Mouse (Mus musculus): ENCODE measurements around the gene Pid1. TPM values are rescaled to one million over a fixed set of nuclear protein-coding genes. Genes with fewer than 3 reads are reported as not detected.

Gene Pid1
- polyA plus RNA-seq, 1 experiment from 2014 or later, result 15.8 TPM

GRCm38 (mm10) chr1:84278359-84279255 is 85.4 kb downstream of the Pid1 start:
- H3K9me3 ChIP-seq (ENCODE audit: control insufficient read depth, low read length), result no peaks in the 10 kb centered on the region
- TF ChIP-seq CTCF (IDR thresholded peaks at IDR 0.05; ENCODE audit: low read depth), result no peak

GRCm38 (mm10) chr1:84272951-84273350 is 91.0 kb downstream of the Pid1 start:
- WGBS, result 45% methylated on average over 4 of the region's 4 CpGs

More at GRCm38 (mm10) chr1:84278359-84279255, 85.4 kb downstream of the Pid1 start:
- Histone ChIP-seq H3K9ac (ENCODE audit: low read length) (no peak overlapping the region), H3K36me3 (ENCODE audit: control insufficient read depth, insufficient read depth, low read length) (no peaks in the 10 kb centered on the region), H3K4me1 (replicated peaks; ENCODE audit: control insufficient read depth, insufficient read depth) (no peaks in the 10 kb centered on the region), H3K27ac (replicated peaks) (no peak overlapping the region), H3K4me2 (replicated peaks; ENCODE audit: low read depth) (no peak overlapping the region), H3K4me3 (ENCODE audit: low read depth, low read length) (no peak overlapping the region), H3K27me3 (ENCODE audit: control insufficient read depth, insufficient read depth, low read length) (no peaks in the 10 kb centered on the region)
- ATAC-seq (ENCODE audit: low FRiP score, low TSS enrichment) (no peak), DNase-seq (ENCODE audit: low spot score) (no peak)
- 59% methylated on average over 7 of the region's 7 CpGs for WGBS

GRCm38 (mm10) chr1:84271712-84272200 is 92.2 kb downstream of the Pid1 start:
- no peak for DNase-seq (ENCODE audit: low spot score)
- ATAC-seq (ENCODE audit: low FRiP score, low TSS enrichment), result no peak
- H3K27me3 ChIP-seq (ENCODE audit: control insufficient read depth, insufficient read depth, low read length), result no peaks in the 10 kb centered on the region
- no peak overlapping the region for H3K27ac ChIP-seq (replicated peaks)
- H3K36me3 ChIP-seq (ENCODE audit: control insufficient read depth, insufficient read depth, low read length), result no peaks in the 10 kb centered on the region
- H3K4me2 ChIP-seq (replicated peaks; ENCODE audit: low read depth), result no peak overlapping the region
- WGBS, result 52% methylated on average over 2 of the region's 2 CpGs
- no peak overlapping the region for H3K4me3 ChIP-seq (ENCODE audit: low read depth, low read length)
- no peak for TF ChIP-seq CTCF (IDR thresholded peaks at IDR 0.05; ENCODE audit: low read depth)
- no peak for TF ChIP-seq EP300 (optimal IDR thresholded peaks at IDR 0.05)
- H3K4me1 ChIP-seq (replicated peaks; ENCODE audit: control insufficient read depth, insufficient read depth), result no peaks in the 10 kb centered on the region
- H3K9ac ChIP-seq (ENCODE audit: low read length), result no peak overlapping the region
- H3K9me3 ChIP-seq (ENCODE audit: control insufficient read depth, low read length), result no peaks in the 10 kb centered on the region

More at GRCm38 (mm10) chr1:84272951-84273350, 91.0 kb downstream of the Pid1 start:
- Histone ChIP-seq H3K36me3 (ENCODE audit: control insufficient read depth, insufficient read depth, low read length) (no peaks in the 10 kb centered on the region), H3K27ac (replicated peaks) (no peak overlapping the region), H3K9ac (ENCODE audit: low read length) (no peak overlapping the region), H3K9me3 (ENCODE audit: control insufficient read depth, low read length) (no peaks in the 10 kb centered on the region), H3K4me1 (replicated peaks; ENCODE audit: control insufficient read depth, insufficient read depth) (no peaks in the 10 kb centered on the region), H3K4me2 (replicated peaks; ENCODE audit: low read depth) (no peak overlapping the region), H3K4me3 (ENCODE audit: low read depth, low read length) (no peak overlapping the region), H3K27me3 (ENCODE audit: control insufficient read depth, insufficient read depth, low read length) (no peaks in the 10 kb centered on the region)
- TF ChIP-seq CTCF (IDR thresholded peaks at IDR 0.05; ENCODE audit: low read depth), result no peak
- no peak for TF ChIP-seq EP300 (optimal IDR thresholded peaks at IDR 0.05)
- ATAC-seq (ENCODE audit: low FRiP score, low TSS enrichment) (no peak), DNase-seq (ENCODE audit: low spot score) (no peak)

- Histone ChIP-seq H3K9ac (ENCODE audit: low read length) (no peak overlapping the region), H3K27me3 (ENCODE audit: control insufficient read depth, insufficient read depth, low read length) (no peaks in the 10 kb centered on the region), H3K4me1 (replicated peaks; ENCODE audit: control insufficient read depth, insufficient read depth) (no peaks in the 10 kb centered on the region), H3K27ac (replicated peaks) (no peak overlapping the region), H3K36me3 (ENCODE audit: control insufficient read depth, insufficient read depth, low read length) (no peaks in the 10 kb centered on the region), H3K9me3 (ENCODE audit: control insufficient read depth, low read length) (no peaks in the 10 kb centered on the region), H3K4me3 (ENCODE audit: low read depth, low read length) (no peak overlapping the region), H3K4me2 (replicated peaks; ENCODE audit: low read depth) (no peak overlapping the region)
- TF ChIP-seq CTCF (IDR thresholded peaks at IDR 0.05; ENCODE audit: low read depth), result no peak
- no peak for TF ChIP-seq EP300 (optimal IDR thresholded peaks at IDR 0.05)
- no peak for DNase-seq (ENCODE audit: low spot score)
- 88% methylated on average over 2 of the region's 2 CpGs for WGBS
- no peak for ATAC-seq (ENCODE audit: low FRiP score, low TSS enrichment)
These were observed 106.3 kb downstream of the Pid1 start for GRCm38 (mm10) chr1:84257656-84258055.

GRCm38 (mm10) chr1:84254361-84254760 is 109.6 kb downstream of the Pid1 start:
- Histone ChIP-seq H3K9me3 (ENCODE audit: control insufficient read depth, low read length) (no peaks in the 10 kb centered on the region), H3K4me2 (replicated peaks; ENCODE audit: low read depth) (no peak overlapping the region), H3K27me3 (ENCODE audit: control insufficient read depth, insufficient read depth, low read length) (no peaks in the 10 kb centered on the region), H3K4me1 (replicated peaks; ENCODE audit: control insufficient read depth, insufficient read depth) (no peaks in the 10 kb centered on the region), H3K36me3 (ENCODE audit: control insufficient read depth, insufficient read depth, low read length) (no peaks in the 10 kb centered on the region), H3K9ac (ENCODE audit: low read length) (no peak overlapping the region), H3K27ac (replicated peaks) (no peak overlapping the region), H3K4me3 (ENCODE audit: low read depth, low read length) (no peak overlapping the region)
- ATAC-seq (ENCODE audit: low FRiP score, low TSS enrichment) (no peak), DNase-seq (ENCODE audit: low spot score) (no peak)
- WGBS, result 49% methylated on average over 5 of the region's 5 CpGs
- no peak for TF ChIP-seq CTCF (IDR thresholded peaks at IDR 0.05; ENCODE audit: low read depth)
- TF ChIP-seq EP300 (optimal IDR thresholded peaks at IDR 0.05), result no peak

- Histone ChIP-seq H3K27me3 (ENCODE audit: control insufficient read depth, insufficient read depth, low read length) (no peaks in the 10 kb centered on the region), H3K4me2 (replicated peaks; ENCODE audit: low read depth) (no peak overlapping the region), H3K4me3 (ENCODE audit: low read depth, low read length) (no peak overlapping the region), H3K9me3 (ENCODE audit: control insufficient read depth, low read length) (no peaks in the 10 kb centered on the region), H3K27ac (replicated peaks) (no peak overlapping the region), H3K9ac (ENCODE audit: low read length) (no peak overlapping the region), H3K4me1 (replicated peaks; ENCODE audit: control insufficient read depth, insufficient read depth) (no peaks in the 10 kb centered on the region), H3K36me3 (ENCODE audit: control insufficient read depth, insufficient read depth, low read length) (no peaks in the 10 kb centered on the region)
- no peak for ATAC-seq (ENCODE audit: low FRiP score, low TSS enrichment)
- no peak for DNase-seq (ENCODE audit: low spot score)
- TF ChIP-seq EP300 (optimal IDR thresholded peaks at IDR 0.05), result no peak
- no peak for TF ChIP-seq CTCF (IDR thresholded peaks at IDR 0.05; ENCODE audit: low read depth)
- 29% methylated on average over 3 of the region's 3 CpGs for WGBS
These were observed 110.1 kb downstream of the Pid1 start for GRCm38 (mm10) chr1:84253838-84254237.

All from stomach, postnatal 0 days (tissue).